Mouse (Mus musculus) heart, embryonic 14.5 days (tissue): ENCODE measurements around the gene Zdbf2. TPM values are rescaled to one million over a fixed set of nuclear protein-coding genes. Genes with fewer than 3 reads are reported as not detected.

Experiments
- ATAC-seq: fragments of 200-750 bp; cut with Nextera tagmentation; 2 replicates; pipeline ENCODE4 v1.8.0; 2017; ENCODE audit warnings: low read depth, moderate TSS enrichment; ENCODE audit not compliant: insufficient number of reproducible peaks, insufficient read depth, low FRiP score
- H3K27ac ChIP-seq, 2 experiments: fragments of 200-500 bp in 1 of 2; fragments of 300-500 bp in 1 of 2; sonication (generic) in 1 of 2; replicated peaks in 1 of 2; 2 replicates each; pipeline ENCODE4 v1.5.1; 2012 to 2014; ENCODE audit warnings: low read depth in 2 of 2, low read length in 2 of 2, control low read depth in 1 of 2, mild to moderate bottlenecking in 1 of 2, mixed read lengths in 1 of 2; ENCODE audit not compliant: control insufficient read depth in 1 of 2, insufficient read depth in 1 of 2
- H3K27me3 ChIP-seq: fragments of 300-500 bp; sonication (generic); 2 replicates; pipeline ENCODE4 v1.6.1; 2014; ENCODE audit warnings: mild to moderate bottlenecking, low read length, control low read depth; ENCODE audit not compliant: control insufficient read depth, insufficient read depth
- H3K36me3 ChIP-seq: fragments of 300-500 bp; sonication (generic); 2 replicates; pipeline ENCODE4 v1.6.1; 2014; ENCODE audit warnings: mild to moderate bottlenecking, control low read depth, low read length, mixed read lengths; ENCODE audit not compliant: control insufficient read depth, insufficient read depth
- H3K4me1 ChIP-seq, 2 experiments: fragments of 200-500 bp in 1 of 2; fragments of 300-500 bp in 1 of 2; sonication (generic) in 1 of 2; 2 replicates each; pipeline ENCODE4 v1.6.1; 2012 to 2014; ENCODE audit warnings: low read length in 2 of 2, control low read depth in 1 of 2, mixed read lengths in 1 of 2; ENCODE audit not compliant: control insufficient read depth in 2 of 2, insufficient read depth in 2 of 2
- H3K4me2 ChIP-seq: fragments of 300-500 bp; sonication (generic); 2 replicates; pipeline ENCODE4 v1.6.1; 2014; ENCODE audit warnings: mild to moderate bottlenecking, low read length
- H3K4me3 ChIP-seq, 2 experiments: fragments of 200-500 bp in 1 of 2; fragments of 300-500 bp in 1 of 2; sonication (generic) in 1 of 2; 2 replicates each; pipeline ENCODE4 v1.5.1; 2012 to 2014; ENCODE audit warnings: low read length in 2 of 2, mild to moderate bottlenecking in 2 of 2, control low read depth in 1 of 2, low read depth in 1 of 2, moderate library complexity in 1 of 2; ENCODE audit not compliant: control insufficient read depth in 1 of 2, insufficient read depth in 1 of 2
- H3K9ac ChIP-seq: fragments of 300-500 bp; sonication (generic); 2 replicates; pipeline ENCODE4 v1.6.1; 2014; ENCODE audit warnings: mild to moderate bottlenecking, low read length
- H3K9me3 ChIP-seq: fragments of 300-500 bp; sonication (generic); 2 replicates; pipeline ENCODE4 v1.6.1; 2016; ENCODE audit warnings: low read length, control low read depth; ENCODE audit not compliant: control insufficient read depth
- WGBS: fragments of 180-500 bp; shearing (Covaris S2); extraction: QIAGEN DNeasy Blood & Tissue Kit; methylation state at CpG from one replicate; pipeline ENCODE4 v1.1.7; 2014; 5-methylcytosine and 5-hydroxymethylcytosine counted together
- polyA plus RNA-seq: library from polyadenylated mRNA; unstranded; fragments of >200 nt; fragmentation: Nextera tagmentation; extraction: Ambion mirVana; gene quantifications from 2 replicates; pipeline ENCODE4 v1.2.1, GENCODE M21; 2014

The Zdbf2 gene
- polyA plus RNA-seq, 1 experiment from 2014 or later = 8.7 TPM

DNA sequence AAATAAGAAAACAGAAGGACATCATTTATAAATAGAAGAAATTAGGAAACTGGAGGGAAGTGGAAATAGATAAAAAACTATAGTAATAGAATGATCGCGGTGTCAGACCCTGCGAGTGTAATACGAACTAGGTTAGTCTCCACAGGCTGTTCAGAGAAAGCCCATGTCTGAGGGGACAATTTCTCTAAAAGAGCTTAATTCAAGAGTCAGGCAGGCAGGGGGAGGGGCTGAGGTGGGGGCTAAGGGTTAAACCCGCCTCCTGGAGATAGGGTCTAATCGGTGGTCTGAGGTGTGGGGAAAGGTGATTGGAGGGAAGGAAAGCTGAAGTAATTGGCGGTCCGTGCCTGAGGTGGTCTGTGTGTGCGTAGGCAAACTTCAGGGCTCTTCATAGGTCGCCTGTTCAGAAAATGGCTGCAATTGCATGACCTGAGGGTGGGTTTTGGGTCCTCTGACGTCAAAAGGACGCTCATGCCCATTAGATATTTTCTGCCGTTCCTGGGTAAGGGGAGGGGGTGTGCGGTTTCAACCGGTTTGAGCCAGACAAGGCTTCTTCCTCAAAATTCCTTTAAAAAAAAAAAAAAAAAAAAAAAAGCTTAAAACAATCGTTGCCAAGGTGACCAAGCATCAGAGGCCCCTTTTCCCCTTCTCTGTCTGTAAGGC is 26.1 kb upstream of the Zdbf2 start:
- H3K9ac ChIP-seq = no peak overlapping the region
- no peak for ATAC-seq
- H3K4me2 ChIP-seq = peak overlapping the region; percentile 36
- WGBS = 6% methylated on average over 16 of the region's 16 CpGs
- peak overlapping the region in 1 of 2 experiments; percentile 13; a peak in 1 of 4 replicates for H3K4me3 ChIP-seq
- H3K27me3 ChIP-seq = peaks cover 65% of the 10 kb centered on the region
- H3K4me1 ChIP-seq = peaks cover 3 to 6% of the 10 kb centered on the region in 2 experiments; a peak in 2 of 4 replicates
- peaks cover 4% of the 10 kb centered on the region; the same call in 1 of the 2 replicates for H3K9me3 ChIP-seq
- H3K27ac ChIP-seq = no peak overlapping the region
- H3K36me3 ChIP-seq = no peaks in the 10 kb centered on the region

- H3K27ac ChIP-seq = no peak overlapping the region
- H3K27me3 ChIP-seq = peaks cover 74% of the 10 kb centered on the region
- peaks cover 3 to 6% of the 10 kb centered on the region in 2 experiments; a peak in 2 of 4 replicates for H3K4me1 ChIP-seq
- H3K4me2 ChIP-seq = peak overlapping the region; percentile 68
- no peaks in the 10 kb centered on the region for H3K36me3 ChIP-seq
- 0 out of 2 replicates have a peak overlapping the region, but pooled peaks have one; percentile 3 for H3K9ac ChIP-seq
- H3K9me3 ChIP-seq = peaks cover 4% of the 10 kb centered on the region; the same call in 1 of the 2 replicates
- ATAC-seq = no peak
- H3K4me3 ChIP-seq = peak overlapping the region; percentile 33 to 35
- 2% methylated on average over 18 of the region's 18 CpGs for whole genome bisulfite sequencing
These were observed 25.2 kb upstream of the Zdbf2 start for GRCm38 (mm10) chr1:63247831-63248359.

GRCm38 (mm10) chr1:63248360-63248851 is 24.7 kb upstream of the Zdbf2 start:
- H3K4me1 ChIP-seq = peaks cover 3 to 6% of the 10 kb centered on the region in 2 experiments; a peak in 2 of 4 replicates
- ATAC-seq = no peak
- H3K4me3 ChIP-seq = peak overlapping the region; percentile 33 to 35
- WGBS = 2% methylated on average over 44 of the region's 44 CpGs
- no peak overlapping the region for H3K27ac ChIP-seq
- H3K9ac ChIP-seq = 0 out of 2 replicates have a peak overlapping the region, but pooled peaks have one; percentile 3
- H3K9me3 ChIP-seq = peaks cover 4% of the 10 kb centered on the region; the same call in 1 of the 2 replicates
- H3K36me3 ChIP-seq = no peaks in the 10 kb centered on the region
- peak overlapping the region; percentile 68 for H3K4me2 ChIP-seq
- H3K27me3 ChIP-seq = peaks cover 79% of the 10 kb centered on the region

- WGBS = 44% methylated on average over 4 of the region's 4 CpGs
- Histone ChIP-seq H3K27ac (no peak overlapping the region), H3K4me1 (peaks cover 3 to 6% of the 10 kb centered on the region in 2 experiments; a peak in 2 of 4 replicates), H3K9me3 (peaks cover 4% of the 10 kb centered on the region; the same call in 1 of the 2 replicates), H3K9ac (no peak overlapping the region), H3K36me3 (no peaks in the 10 kb centered on the region), H3K4me2 (no peak overlapping the region), H3K4me3 (no peak overlapping the region), H3K27me3 (peaks cover 85% of the 10 kb centered on the region)
- no peak for ATAC-seq
These were observed 23.8 kb upstream of the Zdbf2 start for GRCm38 (mm10) chr1:63249261-63249660.

- Histone ChIP-seq H3K4me2 (no peak overlapping the region), H3K36me3 (no peaks in the 10 kb centered on the region), H3K4me1 (peaks cover 3 to 4% of the 10 kb centered on the region in 2 experiments; a peak in 2 of 4 replicates), H3K27ac (no peak overlapping the region), H3K27me3 (peaks cover 94% of the 10 kb centered on the region), H3K9me3 (peaks cover 4% of the 10 kb centered on the region; the same call in 1 of the 2 replicates), H3K4me3 (no peak overlapping the region), H3K9ac (no peak overlapping the region)
- WGBS = 37% methylated on average over 24 of the region's 24 CpGs
- no peak for ATAC-seq
These were observed 20.5 kb upstream of the Zdbf2 start for GRCm38 (mm10) chr1:63252351-63253209.

DNA sequence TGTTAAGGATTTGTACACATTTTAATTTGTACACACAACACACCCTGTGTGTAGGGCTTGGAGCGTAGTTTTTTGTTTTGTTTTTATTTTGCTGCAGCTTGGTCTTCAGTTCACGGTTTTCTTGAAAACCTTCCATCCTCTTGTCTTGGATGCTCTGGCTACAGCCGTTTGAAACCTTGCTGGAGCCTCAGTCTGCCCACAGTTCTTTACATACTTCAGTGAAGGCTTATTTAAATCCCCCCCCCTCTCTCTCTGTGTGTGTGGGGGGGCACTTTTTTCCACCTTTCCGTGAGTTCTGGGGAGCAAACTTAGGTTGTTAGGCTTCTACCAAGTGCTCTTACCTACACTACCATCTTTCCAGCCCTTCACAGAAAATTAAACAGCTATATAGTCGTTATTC is 19.8 kb upstream of the Zdbf2 start:
- no peak for ATAC-seq
- Histone ChIP-seq H3K9me3 (peaks cover 4% of the 10 kb centered on the region; the same call in 1 of the 2 replicates), H3K4me2 (no peak overlapping the region), H3K4me1 (peaks cover 0 to under 1% of the 10 kb centered on the region in 2 experiments; a peak in 1 of 4 replicates), H3K27ac (no peak overlapping the region), H3K36me3 (no peaks in the 10 kb centered on the region), H3K4me3 (no peak overlapping the region), H3K9ac (no peak overlapping the region), H3K27me3 (peaks cover 94% of the 10 kb centered on the region)
- 44% methylated on average over 5 of the region's 5 CpGs for WGBS

DNA sequence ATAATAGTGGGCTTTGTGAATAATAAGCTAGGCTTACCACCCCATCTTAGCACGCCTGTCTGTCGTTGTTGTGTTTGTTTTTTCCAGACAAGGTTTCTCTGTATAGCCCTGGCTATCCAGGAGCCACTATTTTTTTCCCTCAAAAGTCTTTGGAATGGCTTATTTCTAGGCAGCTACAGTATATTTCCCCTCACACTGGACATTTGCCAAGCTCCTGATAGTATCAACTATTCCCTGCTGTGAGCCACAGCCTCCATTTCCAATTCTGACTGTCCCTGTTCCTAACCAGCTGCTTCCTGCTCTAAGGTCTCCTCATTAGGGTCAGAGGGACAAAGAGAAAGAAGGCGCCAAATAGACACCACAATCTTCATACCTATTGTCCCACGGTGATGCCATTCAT is 18.0 kb upstream of the Zdbf2 start:
- Histone ChIP-seq H3K4me2 (no peak overlapping the region), H3K36me3 (no peaks in the 10 kb centered on the region), H3K9ac (no peak overlapping the region), H3K9me3 (no peaks in the 10 kb centered on the region), H3K27ac (no peak overlapping the region), H3K4me3 (no peak overlapping the region), H3K27me3 (peaks cover 90% of the 10 kb centered on the region), H3K4me1 (no peaks in the 10 kb centered on the region)
- no peak for ATAC-seq
- 26% methylated on average over 4 of the region's 4 CpGs for WGBS
